In the genomic region with DNA sequence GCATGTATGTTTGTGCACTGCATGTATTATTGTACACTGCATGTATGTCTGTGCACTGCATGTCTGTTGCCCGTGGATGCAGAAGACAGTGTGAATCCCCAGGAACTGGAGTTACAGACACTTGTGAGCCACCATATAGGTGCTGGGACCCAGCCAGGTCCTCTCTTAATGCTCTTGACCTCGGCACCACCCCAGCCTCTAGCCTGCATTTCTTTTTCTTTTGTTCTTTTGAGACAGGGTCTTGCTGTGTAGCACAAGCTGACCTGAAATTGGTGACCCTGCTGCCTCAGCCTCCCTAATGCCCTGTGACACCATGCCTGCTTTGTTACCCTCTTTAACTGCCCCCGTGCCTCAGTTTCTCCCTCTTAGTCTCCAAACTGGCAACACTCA, we compare ENCODE assay signal across 8 mouse cellular contexts. TPM values are rescaled to one million over a fixed set of nuclear protein-coding genes. Genes with fewer than 3 reads are reported as not detected.
DNase-seq lines count a peak whose midpoint lies in the region; ATAC-seq and TF ChIP-seq lines count a peak whose summit lies in the region.

No protein-coding gene starts in this region.

- peaks cover 25% of the 10 kb centered on the region for H3K4me1 ChIP-seq in kidney, postnatal 0 days (replicated peaks; ENCODE audit: insufficient read depth, low read length)
- peaks cover 40% of the 10 kb centered on the region for H3K4me1 ChIP-seq in brown adipose tissue, adult 24 weeks (ENCODE audit: control insufficient read depth, insufficient read depth, insufficient read length, low read length)
- 0 out of 2 replicates have a peak, but pooled peaks cover 4% of the 10 kb centered on the region for H3K4me1 ChIP-seq in hindbrain, postnatal 0 days (ENCODE audit: insufficient read depth, low read length)
- H3K4me1 ChIP-seq in midbrain, embryonic 16.5 days (ENCODE audit: control insufficient read depth, insufficient read depth, low read length): peaks cover 4% of the 10 kb centered on the region; the same call in 1 of the 2 replicates

- H3K36me3 ChIP-seq in kidney, postnatal 0 days (ENCODE audit: insufficient read depth, low read length): no peaks in the 10 kb centered on the region
- no peaks in the 10 kb centered on the region for H3K36me3 ChIP-seq in hindbrain, postnatal 0 days (ENCODE audit: insufficient read depth, low read length)
- no peaks in the 10 kb centered on the region for H3K36me3 ChIP-seq in midbrain, embryonic 16.5 days (ENCODE audit: control insufficient read depth, insufficient read depth, low read length)

- no peaks in the 10 kb centered on the region for H3K9me3 ChIP-seq in kidney, postnatal 0 days (replicated peaks; ENCODE audit: low read length)
- H3K9me3 ChIP-seq in hindbrain, postnatal 0 days (ENCODE audit: low read length): no peaks in the 10 kb centered on the region
- no peaks in the 10 kb centered on the region for H3K9me3 ChIP-seq in midbrain, embryonic 16.5 days (replicated peaks; ENCODE audit: control insufficient read depth, low read length, poor library complexity, severe bottlenecking)

- 16% methylated on average over 3 of the region's 3 CpGs for WGBS in kidney, postnatal 0 days
- WGBS in hindbrain, postnatal 0 days: 19% methylated on average over 3 of the region's 3 CpGs
- WGBS in midbrain, embryonic 16.5 days: 15% methylated on average over 3 of the region's 3 CpGs

- peak overlapping the region; percentile 65 for H3K4me3 ChIP-seq in kidney, postnatal 0 days (replicated peaks; ENCODE audit: low read depth, low read length)
- H3K4me3 ChIP-seq in brown adipose tissue, adult 24 weeks (ENCODE audit: insufficient read depth, low read depth, low read length): peak overlapping the region; percentile 97
- H3K4me3 ChIP-seq in hindbrain, postnatal 0 days (ENCODE audit: low read length): peak overlapping the region; percentile 45
- H3K4me3 ChIP-seq in midbrain, embryonic 16.5 days (ENCODE audit: low read depth, low read length): peak overlapping the region; percentile 47

- H3K27ac ChIP-seq in kidney, postnatal 0 days: peak overlapping the region; percentile 84
- peak overlapping the region; percentile 93 for H3K27ac ChIP-seq in brown adipose tissue, adult 24 weeks (replicated peaks; ENCODE audit: low read depth, low read length)
- H3K27ac ChIP-seq in hindbrain, postnatal 0 days: 0 out of 2 replicates have a peak overlapping the region, but pooled peaks have one; percentile 22
- no peak overlapping the region; the same call in 1 of the 2 replicates for H3K27ac ChIP-seq in midbrain, embryonic 16.5 days (ENCODE audit: low read length)

- H3K27me3 ChIP-seq in kidney, postnatal 0 days (ENCODE audit: insufficient read depth, low read length): no peaks in the 10 kb centered on the region
- 0 out of 2 replicates have a peak, but pooled peaks cover 2% of the 10 kb centered on the region for H3K27me3 ChIP-seq in hindbrain, postnatal 0 days (ENCODE audit: insufficient read depth, low read length)
- H3K27me3 ChIP-seq in midbrain, embryonic 16.5 days (ENCODE audit: control insufficient read depth, insufficient read depth, low read depth, low read length): peaks cover 21% of the 10 kb centered on the region

- ATAC-seq in kidney, postnatal 0 days (replicated peaks; ENCODE audit: low FRiP score, low read depth): no peak
- 0 out of 2 replicates have a peak, but pooled peaks have one; percentile 14 for ATAC-seq in hindbrain, postnatal 0 days
- no peak for ATAC-seq in midbrain, embryonic 16.5 days

- DNase-seq in kidney, postnatal 0 days (ENCODE audit: low spot score): no peak
- no peak for DNase-seq in kidney, postnatal 10 days
- no peak for DNase-seq in hindbrain, postnatal 0 days (ENCODE audit: low spot score)
- no peak for DNase-seq in adrenal gland, adult (ENCODE audit: inconsistent age in 2 of 2, low spot score in 1 of 2)
- no peak for DNase-seq in natural killer cell, adult 2 months (ENCODE audit: low spot score in 2 of 2)
- no peak for DNase-seq in cerebellum, adult 18-20 months

- TF ChIP-seq CTCF in kidney, postnatal 0 days (IDR thresholded peaks at IDR 0.05; ENCODE audit: low read depth): no peak
- TF ChIP-seq CTCF in hindbrain, postnatal 0 days (IDR thresholded peaks at IDR 0.05; ENCODE audit: low read depth): no peak

- peak overlapping the region; percentile 76 for H3K9ac ChIP-seq in kidney, postnatal 0 days (ENCODE audit: low read depth, low read length)
- H3K9ac ChIP-seq in hindbrain, postnatal 0 days (replicated peaks; ENCODE audit: low read length): peak overlapping the region; percentile 48
- peak overlapping the region; percentile 68 for H3K9ac ChIP-seq in midbrain, embryonic 16.5 days (ENCODE audit: low read depth, low read length)

- H3K4me2 ChIP-seq in kidney, postnatal 0 days (ENCODE audit: low read length): peak overlapping the region; percentile 89
- H3K4me2 ChIP-seq in hindbrain, postnatal 0 days (ENCODE audit: low read depth, low read length): peak overlapping the region; percentile 86
- peak overlapping the region; percentile 90 for H3K4me2 ChIP-seq in midbrain, embryonic 16.5 days (ENCODE audit: low read length)

RNA-seq across cellular contexts. Expression of gene Adgre5, which starts 0.5 kb away (rescaled TPM):
- 37.8 and 40.8 TPM in 2 replicates for polyA plus RNA-seq in kidney, postnatal 0 days (2015; fragmentation: Nextera tagmentation; extraction: Ambion mirVana)
- 30.1 and 34.2 TPM in 2 replicates for polyA plus RNA-seq in brown adipose tissue, adult 24 weeks (2012; ENCODE audit: insufficient read depth, insufficient read length, missing spikeins)
- total RNA-seq in hindbrain, postnatal 0 days (2014; rRNA removed): 9.2 and 10.4 TPM in 2 replicates
- polyA plus RNA-seq in hindbrain, postnatal 0 days (2015; fragmentation: Nextera tagmentation; extraction: Ambion mirVana): 8.2 and 8.6 TPM in 2 replicates
- polyA plus RNA-seq in midbrain, embryonic 16.5 days (2015; fragmentation: Nextera tagmentation; extraction: Ambion mirVana): 10.9 and 11.2 TPM in 2 replicates

RNA-seq across cellular contexts. Expression of gene Ddx39, which starts 25.6 kb away (rescaled TPM):
- 110 and 128 TPM in 2 replicates for polyA plus RNA-seq in kidney, postnatal 0 days (2015; fragmentation: Nextera tagmentation; extraction: Ambion mirVana)
- polyA plus RNA-seq in brown adipose tissue, adult 24 weeks (2012; ENCODE audit: insufficient read depth, insufficient read length, missing spikeins): 7.7 and 14.1 TPM in 2 replicates
- total RNA-seq in hindbrain, postnatal 0 days (2014; rRNA removed): 36.2 and 44.6 TPM in 2 replicates
- polyA plus RNA-seq in hindbrain, postnatal 0 days (2015; fragmentation: Nextera tagmentation; extraction: Ambion mirVana): 72.3 and 75.9 TPM in 2 replicates
- polyA plus RNA-seq in midbrain, embryonic 16.5 days (2015; fragmentation: Nextera tagmentation; extraction: Ambion mirVana): 92.4 and 105 TPM in 2 replicates

RNA-seq across cellular contexts. Expression of gene Pkn1, which starts 41.6 kb away (rescaled TPM):
- polyA plus RNA-seq in kidney, postnatal 0 days (2015; fragmentation: Nextera tagmentation; extraction: Ambion mirVana): 31.0 and 33.2 TPM in 2 replicates
- polyA plus RNA-seq in brown adipose tissue, adult 24 weeks (2012; ENCODE audit: insufficient read depth, insufficient read length, missing spikeins): 98.1 and 111 TPM in 2 replicates
- 54.7 and 65.6 TPM in 2 replicates for total RNA-seq in hindbrain, postnatal 0 days (2014; rRNA removed)
- 18.2 and 21.8 TPM in 2 replicates for polyA plus RNA-seq in hindbrain, postnatal 0 days (2015; fragmentation: Nextera tagmentation; extraction: Ambion mirVana)
- polyA plus RNA-seq in midbrain, embryonic 16.5 days (2015; fragmentation: Nextera tagmentation; extraction: Ambion mirVana): 27.4 and 28.7 TPM in 2 replicates

Comparison
In these comparisons a context has a peak if more than half of its experiments do, and no peak if none do; other contexts are left out.
1. H3K4me3 ChIP-seq: peak in every context shown above with its lines; median percentile 97 in brown adipose tissue, adult 24 weeks; 65 in kidney, postnatal 0 days; 47 in midbrain, embryonic 16.5 days; 45 in hindbrain, postnatal 0 days.